Mouse (Mus musculus) cerebellum, postnatal 36 days (tissue): ENCODE data around the gene Pgr15l.

Experiments
- DNase-seq, 2 experiments: peaks; one replicate each; pipeline ENCODE4 v3.0.0; 2021 to 2022; ENCODE audit warnings: mixed read lengths in 2 of 2

The Pgr15l gene

DNA sequence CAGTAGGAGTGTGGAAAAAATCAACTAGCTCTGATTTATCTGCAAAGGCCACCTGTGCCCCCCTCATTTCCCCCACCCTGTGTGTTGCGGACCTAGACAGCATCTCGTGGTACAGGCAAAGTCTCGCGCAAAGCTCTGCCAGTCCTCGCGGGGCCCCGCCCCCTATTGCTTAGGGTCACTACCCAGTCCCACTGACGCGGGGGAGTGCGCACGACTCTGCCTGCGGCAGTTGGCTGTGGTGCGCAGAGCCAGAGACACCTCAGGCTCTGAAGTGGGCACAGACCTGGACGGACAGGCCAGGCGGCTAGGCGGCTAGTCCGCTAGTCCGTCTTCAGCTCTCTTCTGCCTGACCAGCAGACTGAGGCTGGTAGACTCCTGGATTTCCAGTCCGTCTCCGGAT, at the start of gene Pgr15l:
Pgr15l (plus strand) TSS at position 228 of the 400 bp plus-strand sequence.
- DNase-seq: no peak

DNA sequence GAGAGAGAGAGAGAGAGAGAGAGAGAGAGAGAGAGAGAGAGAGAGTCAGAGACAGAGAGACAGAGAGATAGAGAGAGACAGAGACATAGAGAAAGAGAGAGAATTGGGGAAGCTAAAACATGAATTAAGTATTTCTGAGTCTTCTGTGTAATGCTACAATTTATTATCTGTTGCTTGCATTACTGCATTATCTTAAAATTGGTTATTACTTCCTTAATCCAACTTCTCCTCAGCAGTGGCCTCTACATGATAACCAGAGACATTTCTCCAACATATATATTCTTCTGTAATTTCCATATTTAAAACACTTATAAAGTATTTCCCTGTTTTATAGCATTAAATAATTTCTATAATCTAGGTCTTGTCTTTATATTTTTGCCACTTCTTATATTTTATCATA, 44.9 kb upstream of the Pgr15l start:
- no peak for DNase-seq

DNA sequence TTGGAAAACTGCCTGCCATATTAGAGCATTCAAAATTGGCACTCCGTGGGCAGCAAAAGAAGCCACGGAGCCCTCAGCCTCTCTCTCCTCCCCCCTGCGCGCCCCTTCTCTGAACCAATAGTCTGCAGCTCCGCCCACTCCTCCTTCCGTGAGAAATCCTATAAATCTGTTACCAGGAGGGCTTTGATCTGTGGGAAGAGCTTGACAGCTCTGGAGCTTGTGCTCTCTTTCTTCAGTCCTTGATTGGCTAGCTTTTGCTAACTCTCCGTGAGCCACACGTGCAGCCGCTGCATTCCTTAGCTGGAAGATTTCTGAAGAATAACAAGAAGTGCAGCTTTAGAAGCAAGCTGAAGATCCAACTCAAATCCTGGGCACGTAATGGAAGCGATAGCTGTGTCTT, 2.6 kb upstream of the Pgr15l start:
- peak in 1 of 2 experiments; percentile 1 for DNase-seq
